Mouse (Mus musculus) small intestine, adult 2 months (tissue): ENCODE data around the gene Stxbp6.

Source experiments
- CTCF ChIP-seq: fragments of 200-500 bp; IDR thresholded peaks from 2 replicates; pipeline ENCODE4 v1.5.1; 2012; ENCODE audit warnings: low read depth, mild to moderate bottlenecking, control low read depth, inconsistent platforms, low read length, moderate library complexity, mixed read lengths; ENCODE audit not compliant: insufficient replicate concordance, insufficient read length; ENCODE audit errors: extremely low read depth
- POLR2A ChIP-seq: fragments of 200-500 bp; IDR thresholded peaks from 2 replicates; pipeline ENCODE4 v1.6.1; 2012; ENCODE audit warnings: low read depth, mild to moderate bottlenecking, control low read depth, inconsistent platforms, low read length, moderate library complexity

GRCm38 (mm10) chr12:45037091-45037490 lies 37.4 kb downstream of the Stxbp6 start:
- TF ChIP-seq POLR2A (no peak), CTCF (no peak)
